Mouse (Mus musculus) hindbrain, embryonic 16.5 days (tissue): ENCODE data around the gene Taf15. TPM values are rescaled to one million over a fixed set of nuclear protein-coding genes. Genes with fewer than 3 reads are reported as not detected.

ENCODE experiments used
- ATAC-seq: fragments of 200-750 bp; cut with Nextera tagmentation; 2 replicates; pipeline ENCODE4 v1.8.0; 2017; ENCODE audit warnings: moderate TSS enrichment, moderate library complexity
- H3K27ac ChIP-seq: fragments of 300-500 bp; sonication (generic); 2 replicates; pipeline ENCODE4 v1.5.1; 2014; ENCODE audit warnings: low read depth, mild to moderate bottlenecking, control low read depth, low read length, moderate library complexity
- H3K27me3 ChIP-seq: fragments of 300-500 bp; sonication (generic); replicated peaks from 2 replicates; pipeline ENCODE4 v1.6.1; 2014; ENCODE audit warnings: low read length; ENCODE audit not compliant: control insufficient read depth, insufficient read depth
- H3K36me3 ChIP-seq: fragments of 300-500 bp; sonication (generic); 2 replicates; pipeline ENCODE4 v1.6.1; 2014; ENCODE audit warnings: mild to moderate bottlenecking, low read length, moderate library complexity, mixed read lengths; ENCODE audit not compliant: control insufficient read depth, insufficient read depth
- H3K4me1 ChIP-seq: fragments of 300-500 bp; sonication (generic); 2 replicates; pipeline ENCODE4 v1.6.1; 2014; ENCODE audit warnings: low read depth, low read length; ENCODE audit not compliant: control insufficient read depth, insufficient read depth
- H3K4me2 ChIP-seq: fragments of 300-500 bp; sonication (generic); 2 replicates; pipeline ENCODE4 v1.6.1; 2014; ENCODE audit warnings: mild to moderate bottlenecking, low read length, control low read depth, moderate library complexity
- H3K4me3 ChIP-seq: fragments of 300-500 bp; sonication (generic); 2 replicates; pipeline ENCODE4 v1.5.1; 2014; ENCODE audit warnings: mild to moderate bottlenecking, low read length, control low read depth, moderate library complexity
- H3K9ac ChIP-seq: fragments of 300-500 bp; sonication (generic); 2 replicates; pipeline ENCODE4 v1.6.1; 2014; ENCODE audit warnings: low read depth, mild to moderate bottlenecking, control low read depth, low read length, moderate library complexity
- H3K9me3 ChIP-seq: fragments of 300-500 bp; sonication (generic); 2 replicates; pipeline ENCODE4 v1.6.1; 2014; ENCODE audit warnings: mild to moderate bottlenecking, low read length, moderate library complexity; ENCODE audit not compliant: control insufficient read depth
- WGBS: fragments of 180-500 bp; shearing (Covaris S2); extraction: QIAGEN DNeasy Blood & Tissue Kit; methylation state at CpG from one replicate; pipeline ENCODE4 v1.1.7; 2014; 5-methylcytosine and 5-hydroxymethylcytosine counted together
- polyA plus RNA-seq: library from polyadenylated mRNA; unstranded; fragments of >200 nt; fragmentation: Nextera tagmentation; extraction: Ambion mirVana; gene quantifications from 2 replicates; pipeline ENCODE4 v1.2.1, GENCODE M21; 2015

The Taf15 gene
- polyA plus RNA-seq, 1 experiment from 2014 or later, result 9.4 TPM

DNA sequence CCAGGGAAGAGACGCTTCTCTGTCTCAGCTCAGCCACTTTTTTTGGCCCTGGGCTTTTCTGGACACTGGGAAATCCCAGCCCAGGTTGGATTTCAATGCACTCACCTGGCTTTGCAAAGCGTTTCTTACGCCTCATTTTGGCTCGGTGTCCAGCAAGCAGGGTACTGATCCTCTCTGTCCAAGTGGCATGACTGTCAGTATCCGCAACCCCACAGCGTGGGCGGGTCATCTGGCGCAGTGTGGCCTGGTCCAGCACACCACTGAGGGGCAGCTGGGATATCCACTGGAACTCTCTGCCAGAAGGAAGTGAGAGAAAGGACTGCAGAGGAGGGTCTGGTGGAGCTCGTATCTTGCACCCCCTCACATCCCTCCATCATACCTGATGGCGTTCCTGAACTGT lies 21.6 kb upstream of the Taf15 start:
- no peak overlapping the region for H3K4me2 ChIP-seq
- 88% methylated on average over 10 of the region's 10 CpGs for WGBS
- peaks cover 14% of the 10 kb centered on the region for H3K4me1 ChIP-seq
- H3K27ac ChIP-seq, result no peak overlapping the region
- no peak overlapping the region for H3K9ac ChIP-seq
- no peak for ATAC-seq
- no peaks in the 10 kb centered on the region for H3K27me3 ChIP-seq
- no peaks in the 10 kb centered on the region for H3K36me3 ChIP-seq
- H3K9me3 ChIP-seq, result no peaks in the 10 kb centered on the region
- H3K4me3 ChIP-seq, result no peak overlapping the region

DNA sequence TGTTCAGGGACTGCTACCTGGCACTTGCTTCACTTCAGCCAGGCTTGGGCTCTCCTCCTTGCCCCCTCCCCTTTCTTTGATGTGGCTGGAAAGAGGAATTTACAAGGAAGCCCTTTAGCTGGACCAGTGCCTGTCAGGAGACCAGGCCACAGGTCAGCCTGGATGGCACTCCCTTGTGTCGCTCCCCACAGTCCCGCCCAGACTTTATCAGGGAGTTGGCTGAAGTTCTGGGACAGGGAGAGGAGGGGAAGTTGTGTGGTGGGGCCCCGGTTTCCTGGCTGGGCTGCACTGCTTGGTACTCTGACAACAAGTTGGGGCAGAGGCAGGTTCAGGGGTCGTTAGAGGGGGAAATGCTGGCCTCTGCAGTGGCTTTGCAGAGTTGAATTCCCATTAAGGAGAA lies 18.3 kb upstream of the Taf15 start:
- WGBS, result 28% methylated on average over 4 of the region's 4 CpGs
- H3K4me1 ChIP-seq, result no peaks in the 10 kb centered on the region
- no peaks in the 10 kb centered on the region for H3K36me3 ChIP-seq
- H3K4me3 ChIP-seq, result no peak overlapping the region
- H3K9ac ChIP-seq, result no peak overlapping the region
- no peak for ATAC-seq
- H3K27me3 ChIP-seq, result no peaks in the 10 kb centered on the region
- no peak overlapping the region for H3K4me2 ChIP-seq
- no peaks in the 10 kb centered on the region for H3K9me3 ChIP-seq
- H3K27ac ChIP-seq, result no peak overlapping the region

DNA sequence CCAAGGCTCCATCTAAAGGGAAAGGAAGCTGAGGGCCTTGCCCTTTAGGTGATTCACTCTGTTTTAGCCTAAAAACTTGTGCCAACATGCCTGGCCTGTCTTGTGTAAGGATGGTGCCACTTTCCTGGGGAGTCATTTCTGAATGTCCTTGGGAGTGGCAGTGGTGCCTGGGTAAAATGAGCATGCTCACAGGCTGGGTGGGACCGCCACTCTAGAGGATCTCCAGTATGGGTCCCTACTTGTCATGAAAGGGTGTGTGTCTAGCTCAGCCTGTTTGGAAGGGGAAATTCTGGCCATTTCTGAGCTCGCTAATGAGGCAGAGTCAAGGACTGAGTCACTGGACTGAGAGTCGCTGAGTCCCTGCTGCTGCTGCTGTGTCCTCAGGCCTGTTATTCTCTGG lies 17.3 kb upstream of the Taf15 start:
- no peaks in the 10 kb centered on the region; the same call in 1 of the 2 replicates for H3K27me3 ChIP-seq
- H3K9me3 ChIP-seq, result no peaks in the 10 kb centered on the region
- ATAC-seq, result no peak
- H3K4me1 ChIP-seq, result no peaks in the 10 kb centered on the region
- H3K4me2 ChIP-seq, result no peak overlapping the region
- no peak overlapping the region for H3K27ac ChIP-seq
- H3K36me3 ChIP-seq, result no peaks in the 10 kb centered on the region
- no peak overlapping the region for H3K4me3 ChIP-seq
- WGBS, result 85% methylated on average over 3 of the region's 3 CpGs
- H3K9ac ChIP-seq, result no peak overlapping the region

DNA sequence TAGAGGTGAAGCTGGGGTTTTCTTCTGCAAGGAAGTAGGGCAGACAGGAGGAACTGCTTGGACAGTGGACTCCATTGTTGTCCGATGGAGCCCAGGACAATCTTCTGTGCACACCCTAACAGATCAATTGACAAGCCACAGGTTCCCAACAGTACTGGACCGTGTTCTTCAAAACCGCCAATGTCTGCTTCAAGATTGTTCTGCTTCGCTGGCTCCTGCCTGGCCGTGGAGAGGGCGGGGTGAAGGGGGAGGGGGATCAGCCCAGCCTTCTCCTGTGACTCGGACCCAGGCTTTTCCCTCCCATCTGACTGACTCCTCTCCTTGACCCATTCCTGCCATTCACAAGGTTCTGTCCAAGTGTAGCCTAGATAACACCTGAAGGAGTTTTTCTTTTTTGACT lies 15.6 kb upstream of the Taf15 start:
- 42% methylated on average over 7 of the region's 7 CpGs for WGBS
- H3K9ac ChIP-seq, result no peak overlapping the region
- H3K4me2 ChIP-seq, result no peak overlapping the region
- H3K4me3 ChIP-seq, result no peak overlapping the region
- H3K36me3 ChIP-seq, result no peaks in the 10 kb centered on the region
- no peak overlapping the region for H3K27ac ChIP-seq
- H3K9me3 ChIP-seq, result no peaks in the 10 kb centered on the region
- peaks cover 1% of the 10 kb centered on the region; the same call in 1 of the 2 replicates for H3K4me1 ChIP-seq
- ATAC-seq, result no peak
- H3K27me3 ChIP-seq, result peaks cover 5% of the 10 kb centered on the region

DNA sequence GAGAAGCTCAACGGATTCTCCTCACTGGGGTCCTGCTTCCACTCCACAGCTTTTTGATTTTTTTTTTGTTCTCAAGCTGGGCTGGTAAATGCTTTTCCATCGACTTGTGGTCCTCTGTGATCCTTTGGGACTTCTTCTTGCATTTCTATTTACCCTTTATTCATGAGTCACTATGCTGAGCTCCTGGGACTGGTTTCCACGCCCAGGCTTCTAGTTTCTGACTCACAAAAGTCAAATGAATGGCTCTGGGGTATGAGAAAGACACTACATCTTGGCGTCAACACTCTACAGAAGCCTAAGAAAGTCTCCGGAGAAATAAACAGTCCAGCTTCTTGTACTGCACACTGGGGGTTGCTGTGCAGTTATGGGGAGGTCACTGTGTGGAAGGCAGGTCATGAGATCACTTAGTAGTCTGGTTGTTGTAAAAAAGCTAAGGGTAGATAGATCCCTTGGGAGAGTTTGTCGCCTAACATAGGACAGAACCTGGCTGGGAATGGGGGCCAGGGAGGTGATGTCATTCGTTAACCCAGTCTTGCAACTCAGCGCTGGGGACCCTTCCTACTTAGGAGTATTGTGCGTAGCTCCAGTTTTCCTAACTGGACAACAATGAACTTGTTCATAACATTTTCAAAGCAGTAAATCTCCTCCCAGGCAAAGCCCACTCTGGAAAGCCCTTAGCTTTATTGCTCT lies 14.8 kb upstream of the Taf15 start:
- Histone ChIP-seq H3K4me2 (no peak overlapping the region), H3K27me3 (peaks cover 5% of the 10 kb centered on the region), H3K9ac (no peak overlapping the region), H3K36me3 (no peaks in the 10 kb centered on the region), H3K4me3 (no peak overlapping the region), H3K27ac (no peak overlapping the region), H3K4me1 (peaks cover 8% of the 10 kb centered on the region), H3K9me3 (no peaks in the 10 kb centered on the region)
- ATAC-seq, result no peak
- WGBS, result 57% methylated on average over 9 of the region's 9 CpGs

DNA sequence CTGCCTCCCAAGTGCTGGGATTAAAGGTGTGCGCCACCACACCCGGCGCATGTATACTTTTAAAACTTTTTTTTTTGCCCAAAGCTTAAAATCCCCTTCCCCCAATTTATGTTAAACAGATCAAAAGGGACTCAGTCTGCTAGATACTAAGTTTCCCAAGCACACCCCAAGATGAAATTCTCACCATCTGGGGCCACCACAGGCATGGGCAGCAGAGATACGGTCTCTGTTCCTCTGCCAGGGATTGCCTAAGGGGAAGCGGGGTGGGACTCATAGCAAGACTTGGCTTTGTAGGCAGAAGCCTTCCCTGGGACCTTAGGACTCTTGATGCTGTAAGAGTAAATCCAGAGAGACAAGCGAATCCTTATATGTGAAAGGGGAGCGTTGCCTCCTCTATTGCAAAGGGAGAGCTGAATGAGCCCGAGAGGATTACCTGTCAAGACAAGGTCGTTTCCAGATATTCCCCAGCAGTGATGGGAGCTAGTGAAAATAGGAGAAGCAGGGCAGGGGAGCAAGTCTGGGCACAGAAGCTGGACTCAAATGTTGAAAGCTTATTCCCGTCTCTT lies 11.3 kb upstream of the Taf15 start:
- peaks cover 5% of the 10 kb centered on the region for H3K27me3 ChIP-seq
- WGBS, result 72% methylated on average over 10 of the region's 10 CpGs
- H3K36me3 ChIP-seq, result no peaks in the 10 kb centered on the region
- no peaks in the 10 kb centered on the region for H3K9me3 ChIP-seq
- ATAC-seq, result no peak
- no peak overlapping the region; the same call in 1 of the 2 replicates for H3K4me2 ChIP-seq
- peaks cover 12% of the 10 kb centered on the region for H3K4me1 ChIP-seq
- no peak overlapping the region for H3K27ac ChIP-seq
- no peak overlapping the region for H3K9ac ChIP-seq
- H3K4me3 ChIP-seq, result 0 out of 2 replicates have a peak overlapping the region, but pooled peaks have one; percentile 8

DNA sequence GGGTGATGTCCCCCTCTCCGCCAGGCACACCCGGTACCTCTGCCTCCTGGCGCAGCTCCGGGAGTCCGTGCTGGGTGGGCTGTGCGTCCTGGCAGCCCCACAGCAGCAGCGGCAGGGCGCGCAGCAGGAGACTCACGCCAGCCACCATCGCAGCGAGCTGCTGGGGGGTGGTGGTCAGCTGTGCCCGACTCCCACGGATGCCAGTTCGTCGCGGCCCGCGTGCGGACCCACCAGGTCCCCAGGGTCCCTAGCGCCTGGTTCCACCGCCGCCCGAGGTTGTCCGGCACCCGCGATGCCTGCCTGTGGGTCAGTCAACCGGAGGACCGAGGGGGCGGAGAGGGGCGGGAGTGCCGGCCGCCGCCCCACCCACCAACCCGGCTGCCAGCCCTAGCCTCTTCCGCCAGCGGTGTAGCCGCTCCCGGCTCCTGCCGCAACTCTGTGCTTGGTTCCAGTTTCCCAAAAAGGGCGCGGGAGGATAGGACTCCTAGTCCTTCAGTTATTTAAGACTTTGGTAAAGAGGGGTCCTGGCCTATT lies 10.1 kb upstream of the Taf15 start, which contains the start of gene Mmp28:
TSS of gene Mmp28 (minus strand) at position 361 of the 534 bp plus-strand sequence.
- WGBS, result under 1% methylated on average over 29 of the region's 42 CpGs
- Histone ChIP-seq H3K4me3 (peak within 1 kb of the TSS; percentile 65), H3K9me3 (no peaks in the 10 kb centered on the region), H3K27ac (no peak within 1 kb of the TSS; the same call in 1 of the 2 replicates), H3K4me2 (peak within 1 kb of the TSS; percentile 96), H3K36me3 (no peaks in the 10 kb centered on the region), H3K9ac (peak within 1 kb of the TSS; percentile 71), H3K27me3 (peaks cover 5% of the 10 kb centered on the region), H3K4me1 (peaks cover 13% of the 10 kb centered on the region)
- ATAC-seq, result peak; percentile 62

DNA sequence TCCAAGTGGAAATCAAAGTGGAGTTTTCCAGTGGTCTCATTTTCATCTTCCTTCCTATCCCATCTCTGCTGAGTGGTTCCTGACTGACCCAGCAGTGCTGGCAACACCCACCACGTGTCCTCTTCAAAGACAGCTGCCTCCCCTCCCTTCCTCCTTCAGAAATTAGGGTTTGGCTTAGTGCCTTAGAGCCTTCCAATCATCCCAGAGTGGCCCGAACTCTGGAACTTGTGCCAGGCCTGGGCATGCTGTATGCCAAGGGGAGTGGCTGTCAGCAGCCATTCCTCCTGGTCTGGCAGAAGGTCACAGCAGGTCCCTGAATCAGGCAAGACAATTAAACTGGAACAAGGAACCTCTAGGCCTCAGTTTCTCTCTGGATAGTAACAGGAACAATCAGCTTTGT lies 6.9 kb upstream of the Taf15 start:
- no peak overlapping the region for H3K9ac ChIP-seq
- H3K4me3 ChIP-seq, result no peak overlapping the region
- peaks cover 13% of the 10 kb centered on the region for H3K4me1 ChIP-seq
- no peaks in the 10 kb centered on the region for H3K9me3 ChIP-seq
- peak overlapping the region; percentile 31; the same call in 1 of the 2 replicates for H3K27ac ChIP-seq
- no peaks in the 10 kb centered on the region for H3K36me3 ChIP-seq
- H3K4me2 ChIP-seq, result no peak overlapping the region
- peaks cover 5% of the 10 kb centered on the region for H3K27me3 ChIP-seq
- WGBS, result 19% methylated on average over 2 of the region's 2 CpGs
- ATAC-seq, result peak; percentile 65

DNA sequence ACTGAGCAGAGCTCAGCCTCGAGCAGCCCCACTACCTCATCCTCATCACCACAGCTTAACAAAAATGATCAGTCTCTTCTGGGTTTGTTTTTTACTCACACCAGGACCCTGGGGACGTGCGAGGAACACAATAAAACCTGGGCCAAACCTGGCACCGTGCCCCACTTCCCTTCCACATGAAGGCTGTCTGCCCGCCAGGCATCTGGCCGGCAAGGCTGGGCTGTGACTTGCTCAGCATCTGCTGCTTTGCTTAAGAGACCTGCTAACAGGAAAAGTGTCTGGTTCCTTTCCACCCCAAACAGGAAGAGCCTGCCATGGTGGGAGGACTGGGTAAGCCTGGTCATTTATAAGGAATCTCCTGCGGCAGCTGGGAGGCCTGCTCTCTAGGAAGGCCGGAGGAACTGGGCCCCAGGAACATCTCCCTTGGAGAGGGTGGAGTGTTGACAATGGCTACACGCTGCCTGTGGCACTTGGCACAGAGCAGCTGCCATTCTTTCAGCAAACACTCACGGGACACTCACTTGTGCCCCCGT lies 5.7 kb upstream of the Taf15 start:
- H3K27ac ChIP-seq, result no peak overlapping the region; the same call in none of the 2 replicates
- 39% methylated on average over 11 of the region's 11 CpGs for WGBS

More for the DNA sequence above, 5.7 kb upstream of the Taf15 start:
- Histone ChIP-seq H3K4me1 (peaks cover 17% of the 10 kb centered on the region), H3K27me3 (no peaks in the 10 kb centered on the region; the same call in 1 of the 2 replicates), H3K9ac (no peak overlapping the region), H3K4me2 (no peak overlapping the region), H3K9me3 (no peaks in the 10 kb centered on the region), H3K4me3 (no peak overlapping the region), H3K36me3 (no peaks in the 10 kb centered on the region)
- ATAC-seq, result peak; percentile 63
